Mouse (Mus musculus) thymus, adult 2 months (tissue): ENCODE results near the gene Hist1h1c.

Experiments used
- CTCF ChIP-seq: fragments of 200-500 bp; IDR thresholded peaks from 2 replicates; pipeline ENCODE4 v1.5.1; 2012; ENCODE audit warnings: mild to moderate bottlenecking, control low read depth, low read length, moderate library complexity, borderline replicate concordance; ENCODE audit not compliant: control insufficient read depth, poor library complexity, insufficient read depth; ENCODE audit errors: extremely low read depth
- POLR2A ChIP-seq: fragments of 200-500 bp; IDR thresholded peaks from 2 replicates; pipeline ENCODE4 v1.6.1; 2012; ENCODE audit warnings: mild to moderate bottlenecking, low read length, control low read depth, moderate library complexity; ENCODE audit not compliant: control insufficient read depth, poor library complexity, insufficient read depth; ENCODE audit errors: extremely low read depth

DNA sequence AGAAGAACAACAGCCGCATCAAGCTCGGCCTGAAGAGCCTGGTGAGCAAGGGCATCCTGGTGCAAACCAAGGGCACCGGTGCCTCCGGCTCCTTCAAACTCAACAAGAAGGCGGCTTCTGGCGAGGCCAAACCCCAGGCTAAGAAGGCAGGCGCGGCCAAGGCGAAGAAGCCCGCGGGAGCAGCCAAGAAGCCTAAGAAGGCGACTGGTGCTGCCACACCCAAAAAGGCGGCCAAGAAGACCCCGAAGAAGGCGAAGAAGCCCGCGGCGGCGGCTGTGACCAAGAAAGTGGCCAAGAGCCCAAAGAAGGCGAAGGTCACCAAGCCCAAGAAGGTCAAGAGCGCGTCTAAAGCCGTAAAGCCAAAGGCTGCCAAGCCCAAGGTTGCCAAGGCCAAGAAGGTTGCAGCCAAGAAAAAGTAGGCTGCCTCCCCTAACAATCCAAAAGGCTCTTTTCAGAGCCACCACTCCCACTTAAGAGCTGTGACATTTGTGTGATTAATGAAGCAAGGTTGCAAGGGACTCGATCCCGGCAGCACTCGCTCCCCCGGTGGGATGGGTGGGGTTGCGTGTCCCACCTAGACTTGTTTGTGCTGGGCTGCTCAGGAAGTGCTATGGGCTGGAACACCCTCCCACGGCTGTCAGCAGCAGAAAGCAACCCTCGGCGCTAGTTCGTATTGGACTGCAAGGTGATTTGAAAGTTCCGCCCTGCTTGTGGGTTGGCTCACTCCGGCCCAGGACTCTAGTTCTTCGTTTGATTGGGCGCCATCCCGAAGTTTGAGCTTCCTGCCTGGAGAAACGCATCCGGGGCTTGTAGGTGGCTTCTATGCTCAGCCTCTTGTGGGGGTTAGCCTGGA is 687 bp downstream of the Hist1h1c start:
- TF ChIP-seq CTCF (no peak), POLR2A (peak; percentile 81)
